In genomic region chr5:38039796-38040195, GRCm38 (mm10) we compare ENCODE assay signal across 7 mouse cellular contexts. TPM values are rescaled to one million over a fixed set of nuclear protein-coding genes. Genes with fewer than 3 reads are reported as not detected.
DNase-seq lines count a peak whose midpoint lies in the region; ATAC-seq and TF ChIP-seq lines count a peak whose summit lies in the region.

No protein-coding gene starts in this region.

- H3K4me2 ChIP-seq in forebrain, embryonic 11.5 days (ENCODE audit: low read depth, low read length, severe bottlenecking) = peak overlapping the region; percentile 81
- peak overlapping the region; percentile 74 for H3K4me2 ChIP-seq in liver, embryonic 13.5 days
- H3K4me2 ChIP-seq in stomach, embryonic 16.5 days (ENCODE audit: low read depth, low read length) = peak overlapping the region; percentile 94

- peak overlapping the region; percentile 89 for H3K4me3 ChIP-seq in C2C12 (ENCODE audit: insufficient read depth, poor library complexity, severe bottlenecking)
- H3K4me3 ChIP-seq in forebrain, embryonic 11.5 days (ENCODE audit: low read depth, low read length) = peak overlapping the region; percentile 85
- H3K4me3 ChIP-seq in liver, embryonic 13.5 days (replicated peaks) = peak overlapping the region; percentile 87
- peak overlapping the region; percentile 97 for H3K4me3 ChIP-seq in stomach, embryonic 16.5 days (replicated peaks; ENCODE audit: low read length)

- no peaks in the 10 kb centered on the region for H3K36me3 ChIP-seq in C2C12 (ENCODE audit: control insufficient read depth, insufficient read depth)
- no peaks in the 10 kb centered on the region for H3K36me3 ChIP-seq in forebrain, embryonic 11.5 days (ENCODE audit: control insufficient read depth, insufficient read depth, low read length)
- H3K36me3 ChIP-seq in liver, embryonic 13.5 days = no peaks in the 10 kb centered on the region
- H3K36me3 ChIP-seq in stomach, embryonic 16.5 days (ENCODE audit: control insufficient read depth, insufficient read depth, low read length) = peaks cover 3% of the 10 kb centered on the region; the same call in 1 of the 2 replicates

- intact Hi-C loops in left cerebral cortex, postnatal 10 days (cut with DNase I) = loop anchor here (5.0 kb wide), 2 partner anchors 53 to 212 kb away; no protein-coding TSS in a partner anchor

- peak overlapping the region; percentile 87 for H3K9ac ChIP-seq in forebrain, embryonic 11.5 days (ENCODE audit: low read length)
- peak overlapping the region; percentile 88 for H3K9ac ChIP-seq in liver, embryonic 13.5 days
- H3K9ac ChIP-seq in stomach, embryonic 16.5 days (ENCODE audit: low read length) = peak overlapping the region; percentile 93

- H3K79me3 ChIP-seq in C2C12 (ENCODE audit: low read depth) = peaks cover 13% of the 10 kb centered on the region

- no peak for TF ChIP-seq CTCF in C2C12 (IDR thresholded peaks at IDR 0.05; ENCODE audit: control insufficient read depth, insufficient read depth, insufficient read length)

- peak overlapping the region; percentile 61 for H3ac ChIP-seq in C2C12 (ENCODE audit: control insufficient read depth, insufficient read length, low read depth)

- no peak overlapping the region for H3K27ac ChIP-seq in forebrain, embryonic 11.5 days (ENCODE audit: low read depth, low read length)
- H3K27ac ChIP-seq in liver, embryonic 13.5 days = no peak overlapping the region
- no peak overlapping the region for H3K27ac ChIP-seq in stomach, embryonic 16.5 days (ENCODE audit: low read length)

- WGBS in forebrain, embryonic 11.5 days = 33% methylated on average over 9 of the region's 9 CpGs
- WGBS in liver, embryonic 13.5 days (ENCODE audit: insufficient replicate concordance) = 21% methylated on average over 9 of the region's 9 CpGs
- 23% methylated on average over 9 of the region's 9 CpGs for WGBS in stomach, embryonic 16.5 days

- DNase-seq in 416B (ENCODE audit: low read depth) = peak; percentile 64
- DNase-seq in forebrain, embryonic 11.5 days (ENCODE audit: low spot score) = no peak
- DNase-seq in liver, embryonic 13.5 days = no peak
- no peak for DNase-seq in adrenal gland, postnatal 4 days (ENCODE audit: low spot score in 2 of 2)
- DNase-seq in left cerebral cortex, postnatal 10 days (ENCODE audit: extremely low spot score in 1 of 2, low spot score in 2 of 2) = no peak

- H3K27me3 ChIP-seq in C2C12 (ENCODE audit: control insufficient read depth, insufficient read depth, insufficient read length) = peaks cover 4% of the 10 kb centered on the region
- H3K27me3 ChIP-seq in forebrain, embryonic 11.5 days (ENCODE audit: control insufficient read depth, insufficient read depth, low read length) = no peaks in the 10 kb centered on the region
- H3K27me3 ChIP-seq in liver, embryonic 13.5 days = 0 out of 2 replicates have a peak, but pooled peaks cover 10% of the 10 kb centered on the region
- no peaks in the 10 kb centered on the region for H3K27me3 ChIP-seq in stomach, embryonic 16.5 days (ENCODE audit: control insufficient read depth, insufficient read depth, low read length)

- H3K79me2 ChIP-seq in C2C12 (ENCODE audit: control insufficient read depth, insufficient read depth) = peaks cover 36% of the 10 kb centered on the region

- no peaks in the 10 kb centered on the region for H3K4me1 ChIP-seq in forebrain, embryonic 11.5 days (replicated peaks; ENCODE audit: control insufficient read depth, insufficient read depth, low read length)
- H3K4me1 ChIP-seq in liver, embryonic 13.5 days (replicated peaks) = peaks cover 18% of the 10 kb centered on the region
- peaks cover 9% of the 10 kb centered on the region for H3K4me1 ChIP-seq in stomach, embryonic 16.5 days (ENCODE audit: control insufficient read depth, insufficient read depth, low read length)

- peak; percentile 7; the same call in 1 of the 2 replicates for ATAC-seq in forebrain, embryonic 11.5 days (replicated peaks; ENCODE audit: low FRiP score)
- ATAC-seq in liver, embryonic 13.5 days (ENCODE audit: low read depth) = no peak
- ATAC-seq in stomach, embryonic 16.5 days (ENCODE audit: insufficient read depth, low FRiP score) = no peak

- no peaks in the 10 kb centered on the region for H3K9me3 ChIP-seq in forebrain, embryonic 11.5 days (ENCODE audit: control insufficient read depth, low read length)
- H3K9me3 ChIP-seq in liver, embryonic 13.5 days (replicated peaks) = no peaks in the 10 kb centered on the region
- H3K9me3 ChIP-seq in stomach, embryonic 16.5 days (replicated peaks; ENCODE audit: control insufficient read depth, low read length) = no peaks in the 10 kb centered on the region

TF ChIP-seq in C2C12, 6 proteins besides CTCF, POLR2A, EP300 and RAD21:
- TF ChIP-seq FOSL1 (IDR thresholded peaks at IDR 0.05; ENCODE audit: insufficient read depth, low read length, poor library complexity, severe bottlenecking) = no peak
- TF ChIP-seq MYOG (IDR thresholded peaks at IDR 0.05; ENCODE audit: control insufficient read depth, extremely low read depth, insufficient read length) = no peak
- TF ChIP-seq MAX (IDR thresholded peaks at IDR 0.05) = no peak

RNA-seq across cellular contexts. Expression of gene Stx18, which starts 1.3 kb away (rescaled TPM):
- polyA plus RNA-seq in C2C12 (2012; fragmentation: generic; extraction: Trizol) = 21.6 TPM
- polyA plus RNA-seq in forebrain, embryonic 11.5 days (2014; fragmentation: Nextera tagmentation; extraction: Ambion mirVana) = 47.8 and 53.5 TPM in 2 replicates
- polyA plus RNA-seq in liver, embryonic 13.5 days (2015; fragmentation: Nextera tagmentation; extraction: Ambion mirVana) = 15.7 and 19.2 TPM in 2 replicates
- polyA plus RNA-seq in stomach, embryonic 16.5 days (2015; fragmentation: Nextera tagmentation; extraction: Ambion mirVana) = 41.4 and 45.2 TPM in 2 replicates
- total RNA-seq in adrenal gland, postnatal 4 days (2021) = 10 to 100 TPM; 30.8 to 34.4 TPM
- total RNA-seq in left cerebral cortex, postnatal 10 days (2021) = 10 to 100 TPM; 33.8 to 38.7 TPM
